Mouse (Mus musculus): Measurements from ENCODE around the gene Wrnip1.

The Wrnip1 gene

GRCm38 (mm10) chr13:32775889-32776288 is 25.9 kb upstream of the Wrnip1 start:
- H3K9me3 ChIP-seq (ENCODE audit: low read length): no peaks in the 10 kb centered on the region
- H3K4me1 ChIP-seq (replicated peaks; ENCODE audit: low read depth, low read length): no peaks in the 10 kb centered on the region
- H3K4me3 ChIP-seq (replicated peaks; ENCODE audit: low read length): no peak overlapping the region
- no peaks in the 10 kb centered on the region for H3K36me3 ChIP-seq (ENCODE audit: insufficient read depth, low read length)
- peaks cover 4% of the 10 kb centered on the region; the same call in 1 of the 2 replicates for H3K27me3 ChIP-seq (ENCODE audit: insufficient read depth, low read length)
- TF ChIP-seq POU5F1 (IDR thresholded peaks at IDR 0.05; ENCODE audit: borderline replicate concordance, low read length) (no peak), CTCF (conservative IDR thresholded peaks at IDR 0.05; ENCODE audit: low read length) (no peak), NANOG (IDR thresholded peaks at IDR 0.05; ENCODE audit: borderline replicate concordance, low read length) (no peak)

- Histone ChIP-seq H3K36me3 (ENCODE audit: insufficient read depth, low read length) (no peaks in the 10 kb centered on the region), H3K4me1 (replicated peaks; ENCODE audit: low read depth, low read length) (no peaks in the 10 kb centered on the region), H3K27me3 (ENCODE audit: insufficient read depth, low read length) (peaks cover 4% of the 10 kb centered on the region; the same call in 1 of the 2 replicates), H3K4me3 (replicated peaks; ENCODE audit: low read length) (no peak overlapping the region), H3K9me3 (ENCODE audit: low read length) (no peaks in the 10 kb centered on the region)
- TF ChIP-seq POU5F1 (IDR thresholded peaks at IDR 0.05; ENCODE audit: borderline replicate concordance, low read length): no peak
These were observed 25.5 kb upstream of the Wrnip1 start for GRCm38 (mm10) chr13:32776350-32776749.

- H3K9me3 ChIP-seq (ENCODE audit: low read length): no peaks in the 10 kb centered on the region
- H3K36me3 ChIP-seq (ENCODE audit: insufficient read depth, low read length): no peaks in the 10 kb centered on the region
- H3K27me3 ChIP-seq (ENCODE audit: insufficient read depth, low read length): peaks cover 6% of the 10 kb centered on the region; the same call in 1 of the 2 replicates
- H3K4me1 ChIP-seq (replicated peaks; ENCODE audit: low read depth, low read length): no peaks in the 10 kb centered on the region
- H3K4me3 ChIP-seq (replicated peaks; ENCODE audit: low read length): no peak overlapping the region
- TF ChIP-seq POU5F1 (IDR thresholded peaks at IDR 0.05; ENCODE audit: borderline replicate concordance, low read length): no peak
- TF ChIP-seq CTCF (conservative IDR thresholded peaks at IDR 0.05; ENCODE audit: low read length): no peak
- no peak for TF ChIP-seq NANOG (IDR thresholded peaks at IDR 0.05; ENCODE audit: borderline replicate concordance, low read length)
These were observed 23.0 kb upstream of the Wrnip1 start for GRCm38 (mm10) chr13:32778861-32779260.

GRCm38 (mm10) chr13:32783055-32783454 is 18.8 kb upstream of the Wrnip1 start:
- H3K27me3 ChIP-seq (ENCODE audit: insufficient read depth, low read length): peaks cover 2% of the 10 kb centered on the region; the same call in 1 of the 2 replicates
- H3K4me1 ChIP-seq (replicated peaks; ENCODE audit: low read depth, low read length): no peaks in the 10 kb centered on the region
- TF ChIP-seq NANOG (IDR thresholded peaks at IDR 0.05; ENCODE audit: borderline replicate concordance, low read length) (no peak), CTCF (conservative IDR thresholded peaks at IDR 0.05; ENCODE audit: low read length) (peak; percentile 16; the same call in 1 of the 2 replicates)
- H3K4me3 ChIP-seq (replicated peaks; ENCODE audit: low read length): no peak overlapping the region
- H3K9me3 ChIP-seq (ENCODE audit: low read length): no peaks in the 10 kb centered on the region
- no peaks in the 10 kb centered on the region for H3K36me3 ChIP-seq (ENCODE audit: insufficient read depth, low read length)

GRCm38 (mm10) chr13:32783816-32784215 is 18.0 kb upstream of the Wrnip1 start, which contains the start of gene Mylk4:
Mylk4 (minus strand) TSS chr13:32783954.
- Histone ChIP-seq H3K36me3 (ENCODE audit: insufficient read depth, low read length) (no peaks in the 10 kb centered on the region), H3K4me1 (replicated peaks; ENCODE audit: low read depth, low read length) (no peaks in the 10 kb centered on the region), H3K9me3 (ENCODE audit: low read length) (no peaks in the 10 kb centered on the region), H3K4me3 (replicated peaks; ENCODE audit: low read length) (no peak within 1 kb of the TSS), H3K27me3 (ENCODE audit: insufficient read depth, low read length) (peaks cover 2% of the 10 kb centered on the region; the same call in 1 of the 2 replicates)
- TF ChIP-seq POU5F1 (IDR thresholded peaks at IDR 0.05; ENCODE audit: borderline replicate concordance, low read length) (no peak), CTCF (conservative IDR thresholded peaks at IDR 0.05; ENCODE audit: low read length) (no peak), NANOG (IDR thresholded peaks at IDR 0.05; ENCODE audit: borderline replicate concordance, low read length) (no peak)

- H3K36me3 ChIP-seq (ENCODE audit: insufficient read depth, low read length): no peaks in the 10 kb centered on the region
- H3K27me3 ChIP-seq (ENCODE audit: insufficient read depth, low read length): no peaks in the 10 kb centered on the region
- no peak overlapping the region for H3K4me3 ChIP-seq (replicated peaks; ENCODE audit: low read length)
- no peaks in the 10 kb centered on the region for H3K4me1 ChIP-seq (replicated peaks; ENCODE audit: low read depth, low read length)
- TF ChIP-seq CTCF (conservative IDR thresholded peaks at IDR 0.05; ENCODE audit: low read length) (no peak), NANOG (IDR thresholded peaks at IDR 0.05; ENCODE audit: borderline replicate concordance, low read length) (no peak), POU5F1 (IDR thresholded peaks at IDR 0.05; ENCODE audit: borderline replicate concordance, low read length) (no peak)
- H3K9me3 ChIP-seq (ENCODE audit: low read length): no peaks in the 10 kb centered on the region
These were observed 14.3 kb upstream of the Wrnip1 start for GRCm38 (mm10) chr13:32787584-32787983.

- Histone ChIP-seq H3K4me1 (replicated peaks; ENCODE audit: low read depth, low read length) (0 out of 2 replicates have a peak, but pooled peaks cover 3% of the 10 kb centered on the region), H3K27me3 (ENCODE audit: insufficient read depth, low read length) (no peaks in the 10 kb centered on the region), H3K4me3 (replicated peaks; ENCODE audit: low read length) (no peak overlapping the region), H3K9me3 (ENCODE audit: low read length) (no peaks in the 10 kb centered on the region), H3K36me3 (ENCODE audit: insufficient read depth, low read length) (no peaks in the 10 kb centered on the region)
- TF ChIP-seq CTCF (conservative IDR thresholded peaks at IDR 0.05; ENCODE audit: low read length) (no peak), POU5F1 (IDR thresholded peaks at IDR 0.05; ENCODE audit: borderline replicate concordance, low read length) (no peak), NANOG (IDR thresholded peaks at IDR 0.05; ENCODE audit: borderline replicate concordance, low read length) (no peak)
These were observed 12.1 kb upstream of the Wrnip1 start for GRCm38 (mm10) chr13:32789781-32790180.

GRCm38 (mm10) chr13:32794619-32795018 is 7.2 kb upstream of the Wrnip1 start:
- no peaks in the 10 kb centered on the region for H3K27me3 ChIP-seq (ENCODE audit: insufficient read depth, low read length)
- no peak overlapping the region for H3K4me3 ChIP-seq (replicated peaks; ENCODE audit: low read length)
- H3K4me1 ChIP-seq (replicated peaks; ENCODE audit: low read depth, low read length): 0 out of 2 replicates have a peak, but pooled peaks cover 3% of the 10 kb centered on the region
- H3K36me3 ChIP-seq (ENCODE audit: insufficient read depth, low read length): no peaks in the 10 kb centered on the region
- TF ChIP-seq NANOG (IDR thresholded peaks at IDR 0.05; ENCODE audit: borderline replicate concordance, low read length): no peak
- no peaks in the 10 kb centered on the region for H3K9me3 ChIP-seq (ENCODE audit: low read length)

- Histone ChIP-seq H3K4me1 (replicated peaks; ENCODE audit: low read depth, low read length) (0 out of 2 replicates have a peak, but pooled peaks cover 3% of the 10 kb centered on the region), H3K36me3 (ENCODE audit: insufficient read depth, low read length) (no peaks in the 10 kb centered on the region), H3K4me3 (replicated peaks; ENCODE audit: low read length) (no peak overlapping the region), H3K27me3 (ENCODE audit: insufficient read depth, low read length) (no peaks in the 10 kb centered on the region), H3K9me3 (ENCODE audit: low read length) (no peaks in the 10 kb centered on the region)
- no peak for TF ChIP-seq POU5F1 (IDR thresholded peaks at IDR 0.05; ENCODE audit: borderline replicate concordance, low read length)
- no peak for TF ChIP-seq CTCF (conservative IDR thresholded peaks at IDR 0.05; ENCODE audit: low read length)
- TF ChIP-seq NANOG (IDR thresholded peaks at IDR 0.05; ENCODE audit: borderline replicate concordance, low read length): no peak
These were observed 6.7 kb upstream of the Wrnip1 start for GRCm38 (mm10) chr13:32795166-32795565.

Measured in E14TG2a.4 (cell line).